Mouse (Mus musculus) right cerebral cortex, postnatal 25 days (tissue): ENCODE results near the gene Abhd17c.
"Not testable (repeated sequence)": the region's sequence is repeated elsewhere in the genome, so short reads cannot be mapped to it uniquely, and the experiment has no call there.

ENCODE experiments used
- DNase-seq: peaks from one replicate; pipeline ENCODE4 v3.0.0; 2022

The Abhd17c gene

GRCm38 (mm10) chr7:84151001-84151959 lies at the start of gene Abhd17c:
TSS of gene Abhd17c (minus strand) at chr7:84151893.
- peak; percentile 68 for DNase-seq

GRCm38 (mm10) chr7:84197208-84197860 lies 45.6 kb upstream of the Abhd17c start:
- DNase-seq: no peak

- DNase-seq: no peak
Measured at GRCm38 (mm10) chr7:84196221-84196620, 44.5 kb upstream of the Abhd17c start.

DNA sequence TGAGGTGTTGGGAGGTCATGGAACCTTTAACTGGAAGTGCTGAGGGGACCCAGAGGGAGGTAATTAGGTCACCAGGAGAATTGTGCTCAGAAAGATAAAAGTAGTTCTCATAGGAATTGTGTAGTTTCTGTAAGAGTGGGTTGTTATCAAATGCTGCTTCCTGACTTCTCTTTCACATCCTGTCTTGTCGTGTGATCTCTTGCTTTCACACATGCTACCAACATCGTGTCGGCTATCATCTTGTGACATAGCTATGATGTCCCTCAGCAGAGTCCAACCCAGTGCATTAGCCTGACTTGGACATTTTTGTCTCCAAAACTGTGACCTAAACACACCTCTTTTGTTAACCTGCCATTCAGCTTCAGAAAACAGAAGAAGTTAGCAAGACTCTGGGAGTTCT lies 40.6 kb upstream of the Abhd17c start:
- DNase-seq: no peak

DNA sequence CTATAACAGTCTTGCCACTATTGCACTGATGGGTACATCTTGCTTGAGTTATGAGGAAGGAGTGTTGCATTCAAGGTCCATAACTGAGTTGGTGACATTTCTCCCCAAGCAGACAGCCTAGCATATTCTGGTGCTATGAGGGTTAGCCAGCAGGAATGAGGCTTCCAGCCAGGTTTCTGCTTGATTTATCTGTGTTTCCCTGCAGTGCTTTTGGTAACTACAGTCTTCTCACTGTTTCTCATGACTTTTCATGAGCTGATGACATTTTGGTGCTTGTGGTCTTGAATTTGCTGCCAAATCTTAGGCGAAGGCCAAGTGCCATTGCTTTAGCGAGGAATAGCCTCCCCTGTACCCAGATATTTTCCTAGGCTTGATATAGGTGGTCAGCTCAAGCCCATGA lies 39.8 kb upstream of the Abhd17c start:
- DNase-seq: no peak

GRCm38 (mm10) chr7:84188196-84188595 lies 36.5 kb upstream of the Abhd17c start:
- no peak for DNase-seq

GRCm38 (mm10) chr7:84185196-84185595 lies 33.5 kb upstream of the Abhd17c start:
- no peak for DNase-seq

DNA sequence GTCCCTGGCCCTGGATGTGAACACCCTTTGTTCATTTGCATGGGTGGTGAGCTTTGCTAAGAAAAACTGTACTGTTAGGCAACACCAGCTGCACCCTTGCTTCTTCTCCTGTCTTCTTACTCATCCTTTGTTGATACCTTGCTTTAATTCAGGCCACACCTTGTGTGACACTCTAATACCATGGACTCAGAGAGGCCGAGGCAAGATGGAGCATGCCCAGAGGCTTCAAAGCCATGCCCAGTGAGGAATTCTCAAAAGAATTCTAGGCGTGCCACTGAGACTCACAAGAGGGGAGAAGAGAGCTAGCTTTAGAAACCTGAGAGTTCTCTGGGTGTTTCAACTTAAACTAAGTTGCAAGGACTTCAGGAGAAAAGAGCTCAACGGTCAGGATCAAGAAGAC lies 33.0 kb upstream of the Abhd17c start:
- no peak for DNase-seq

GRCm38 (mm10) chr7:84178809-84179208 lies 27.1 kb upstream of the Abhd17c start:
- not testable (repeated sequence) for DNase-seq

- DNase-seq: peak; percentile 69
Measured at GRCm38 (mm10) chr7:84174655-84175448, 23.2 kb upstream of the Abhd17c start.

DNA sequence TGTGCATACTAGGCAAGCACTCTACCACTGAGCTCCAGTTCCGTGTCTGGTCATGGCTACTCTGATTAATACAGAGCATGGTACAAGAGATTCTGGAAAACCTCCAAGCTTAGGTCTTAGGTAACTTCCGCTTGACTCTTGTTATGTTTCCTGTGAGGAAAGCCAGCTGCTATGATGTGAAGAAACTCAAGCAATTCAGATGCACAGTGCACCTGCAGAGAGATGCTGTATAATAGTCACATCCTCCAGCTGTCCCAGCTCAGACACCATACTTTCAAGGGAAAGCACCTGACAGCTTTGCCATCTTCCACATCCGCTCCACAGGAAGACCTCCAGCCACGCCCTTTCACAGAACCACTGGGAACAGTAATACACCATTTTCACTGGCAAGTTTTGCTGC lies 21.7 kb upstream of the Abhd17c start:
- no peak for DNase-seq

DNA sequence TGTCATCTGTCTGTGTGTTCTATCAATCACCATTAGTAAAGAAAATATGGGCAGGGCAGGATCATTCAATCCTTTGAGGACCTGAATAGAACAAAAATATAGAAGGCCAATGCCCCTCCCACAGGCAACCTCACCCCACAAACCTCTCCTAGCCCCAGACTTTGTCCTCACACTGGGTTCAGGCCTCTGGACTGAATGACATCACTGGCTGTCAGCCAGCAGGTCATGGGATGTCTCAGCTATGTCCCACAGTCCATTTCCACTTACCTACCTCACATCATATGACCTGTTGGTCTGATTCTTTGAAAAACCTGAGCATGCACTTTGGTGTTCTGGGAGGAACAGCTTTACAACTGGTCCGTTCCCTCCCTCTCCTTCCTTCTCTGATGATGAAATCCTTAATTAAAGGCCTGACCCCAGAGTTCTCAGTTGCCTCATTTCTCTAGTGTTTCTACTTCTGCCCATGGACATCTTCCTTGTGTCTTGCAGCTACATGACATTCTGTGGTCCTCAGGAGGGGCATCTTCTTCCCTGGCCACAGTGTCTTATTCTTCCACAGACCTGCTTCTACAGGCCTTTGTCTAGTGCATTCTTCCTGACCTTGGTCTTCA lies 19.6 kb upstream of the Abhd17c start:
- DNase-seq: no peak

- DNase-seq: no peak
Measured at GRCm38 (mm10) chr7:84168355-84168754, 16.7 kb upstream of the Abhd17c start.

GRCm38 (mm10) chr7:84166721-84167419 lies 15.2 kb upstream of the Abhd17c start:
- no peak for DNase-seq

- DNase-seq: no peak
Measured at GRCm38 (mm10) chr7:84166007-84166406, 14.3 kb upstream of the Abhd17c start.

GRCm38 (mm10) chr7:84165288-84165687 lies 13.6 kb upstream of the Abhd17c start:
- DNase-seq: no peak

DNA sequence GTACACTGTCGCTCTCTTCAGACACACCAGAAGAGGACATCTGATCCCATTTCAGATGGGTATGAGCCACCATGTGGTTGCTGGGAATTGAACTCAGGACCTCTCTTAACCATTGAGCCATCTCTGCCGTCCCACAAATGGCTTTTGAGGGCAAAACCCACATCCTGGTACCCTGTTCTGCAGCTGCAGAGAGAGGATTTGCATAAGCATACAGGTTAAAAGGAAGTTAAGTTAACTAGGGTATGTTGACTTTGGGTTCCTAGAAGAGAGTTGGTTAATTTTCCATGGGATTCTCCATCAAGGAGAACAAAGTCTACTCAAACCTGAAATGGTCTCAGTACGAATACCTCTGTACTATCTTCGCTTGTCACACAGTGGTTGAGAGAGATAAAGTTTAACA lies 13.2 kb upstream of the Abhd17c start:
- no peak for DNase-seq

DNA sequence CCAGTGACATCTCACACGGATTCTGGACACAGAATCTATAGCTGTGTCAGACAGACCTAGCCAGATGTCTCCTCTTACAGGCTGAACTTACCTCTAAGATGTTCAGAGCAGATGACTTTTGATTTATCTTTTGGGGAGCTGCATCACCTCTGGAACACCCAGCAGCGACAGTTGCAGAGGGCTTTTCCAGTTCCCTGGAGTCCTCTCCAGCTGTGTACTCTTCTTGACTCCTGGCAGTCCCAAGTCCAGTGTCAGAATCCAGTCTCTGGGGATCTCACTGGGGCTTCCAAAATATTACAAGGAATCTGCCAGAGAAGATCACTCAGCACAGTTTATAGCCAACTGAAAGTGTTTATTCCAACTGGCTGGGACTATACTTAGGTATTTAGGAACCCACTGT lies 12.7 kb upstream of the Abhd17c start:
- no peak for DNase-seq

GRCm38 (mm10) chr7:84163585-84163984 lies 11.9 kb upstream of the Abhd17c start:
- no peak for DNase-seq

DNA sequence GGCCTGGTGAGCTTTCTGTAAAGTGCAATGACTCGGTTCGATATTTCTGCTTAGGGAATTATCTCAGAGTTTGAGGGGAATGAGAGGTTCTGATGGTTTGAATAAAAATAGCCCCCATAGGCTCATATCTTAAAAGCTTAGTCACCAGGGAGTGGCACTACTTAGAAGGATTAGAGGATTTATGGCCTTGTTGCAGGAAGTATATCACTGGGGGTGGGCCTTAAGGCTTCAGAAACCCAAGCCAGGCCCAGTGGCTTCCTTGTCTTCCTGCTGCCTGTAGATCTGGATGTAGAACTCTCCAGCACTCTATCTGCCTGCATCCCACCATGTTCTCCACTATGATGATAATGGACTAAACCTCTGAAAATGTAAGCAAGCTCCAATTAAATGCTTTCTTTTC lies 7.7 kb upstream of the Abhd17c start:
- no peak for DNase-seq

DNA sequence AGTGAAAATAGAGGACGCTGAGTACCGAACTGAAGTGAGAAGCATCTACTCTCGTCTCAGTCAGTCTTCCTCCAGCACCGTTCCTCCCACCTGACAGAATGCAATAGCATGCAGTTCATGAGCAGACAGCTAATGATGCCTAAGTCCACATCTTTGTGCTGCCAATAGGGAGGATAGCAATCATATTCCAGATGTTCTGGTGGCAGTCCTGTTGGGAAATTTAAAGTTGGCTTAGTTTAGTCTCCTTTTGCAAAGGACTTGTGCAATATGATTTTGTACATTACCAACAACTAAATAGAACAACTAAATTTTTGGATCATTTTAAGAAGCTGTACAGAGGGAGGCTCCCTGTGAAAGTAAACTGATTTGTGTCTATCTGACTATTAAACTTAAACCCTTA lies 2.1 kb upstream of the Abhd17c start:
- DNase-seq: no peak

GRCm38 (mm10) chr7:84152821-84153220 lies 1.1 kb upstream of the Abhd17c start:
- no peak for DNase-seq
